Mouse (Mus musculus): ENCODE data around the gene Nr2c2.

- TF ChIP-seq CTCF (IDR thresholded peaks at IDR 0.05; ENCODE audit: insufficient read depth, low read depth, low read length) (no peak), POLR2A (IDR thresholded peaks at IDR 0.05; ENCODE audit: insufficient read depth, low read depth, low read length) (no peak)
Measured at GRCm38 (mm10) chr6:92042055-92042454, 49.1 kb upstream of the Nr2c2 start.

Measured in olfactory bulb, adult 2 months (tissue).